Mouse (Mus musculus) adrenal gland, postnatal 14 days (tissue): ENCODE measurements at regions not wholly inside any gene's neighbourhood (a gene's known extent, or its start where the extent isn't known, plus 50 kb on each side); places are given as distances from the start of the nearest gene placed in this dataset.

Source experiments
- DNase-seq: peaks from one replicate; pipeline ENCODE4 v3.0.0; 2021; ENCODE audit warnings: mixed read lengths
- microRNA-seq, 2 experiments: library from miRNA; unstranded; fragments of <30 nt; microRNA quantifications; one replicate each; pipeline ENCODE4 v1.2.0; 2021

- DNase-seq, result no peak
These were observed 53.8 kb upstream of the Elac2 start for GRCm38 (mm10) chr11:64924989-64925388.

DNA sequence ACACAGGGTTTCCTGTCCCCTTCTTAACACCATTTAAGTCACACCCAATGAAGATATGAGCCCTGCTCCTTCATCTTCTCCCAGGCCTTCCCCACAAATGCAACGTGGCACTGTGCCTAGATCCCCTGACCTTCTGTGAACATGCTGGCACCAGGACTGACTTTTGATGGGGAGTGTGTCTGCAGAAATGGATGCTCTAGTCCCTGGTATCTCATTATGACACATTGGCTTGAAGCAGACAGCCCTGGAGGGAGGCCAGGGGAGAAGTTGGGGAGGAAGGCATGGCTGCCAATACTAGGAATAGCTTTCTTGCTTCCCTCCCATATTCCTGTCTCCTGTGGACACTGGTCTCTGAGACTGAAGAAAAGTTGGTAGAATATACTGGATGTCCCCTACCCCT is 52.9 kb upstream of the Elac2 start:
- DNase-seq, result peak; percentile 17

Small RNA genes lying in the stretch of these regions (microRNA-seq; reads per million reads assigned to microRNA genes)
- 0 reads per million in 2 experiments for gene Gm24275
